Mouse (Mus musculus) MEL (cell line): ENCODE data around the gene Maml3.

Experiments used
- CTCF ChIP-seq, 3 experiments: IDR thresholded peaks in 2 of 3; conservative IDR thresholded peaks in 1 of 3; 2 replicates each; pipeline ENCODE4 v1.5.1; 2011 to 2012; ENCODE audit warnings: low read length in 3 of 3, low read depth in 2 of 3, mild to moderate bottlenecking in 2 of 3, improper control_type of control experiment in 1 of 3, inconsistent platforms in 1 of 3, mixed read lengths in 1 of 3, moderate library complexity in 1 of 3; ENCODE audit not compliant: control insufficient read depth in 1 of 3, insufficient read depth in 1 of 3, poor library complexity in 1 of 3, severe bottlenecking in 1 of 3
- E2F4 ChIP-seq: IDR thresholded peaks from 2 replicates; pipeline ENCODE4 v1.6.1; 2011; ENCODE audit warnings: low read depth, low read length, improper control_type of control experiment, borderline replicate concordance
- EP300 ChIP-seq, 2 experiments: IDR thresholded peaks; 2 replicates each; pipeline ENCODE4 v1.6.1; 2011; ENCODE audit warnings: improper control_type of control experiment in 2 of 2, low read length in 2 of 2, low read depth in 1 of 2, mild to moderate bottlenecking in 1 of 2
- GATA1 ChIP-seq: IDR thresholded peaks from 2 replicates; pipeline ENCODE4 v1.6.1; 2011; ENCODE audit warnings: low read depth, low read length, improper control_type of control experiment
- HCFC1 ChIP-seq: IDR thresholded peaks from 2 replicates; pipeline ENCODE4 v1.6.1; 2012; ENCODE audit warnings: low read depth, mild to moderate bottlenecking, inconsistent platforms, low read length, improper control_type of control experiment, moderate library complexity
- POLR2A ChIP-seq, 2 experiments: IDR thresholded peaks; 2 replicates each; pipeline ENCODE4 v1.6.1; 2011 to 2012; ENCODE audit warnings: low read length in 2 of 2, mild to moderate bottlenecking in 2 of 2, control low read depth in 1 of 2, improper control_type of control experiment in 1 of 2, low read depth in 1 of 2, moderate library complexity in 1 of 2; ENCODE audit not compliant: control insufficient read depth in 1 of 2, insufficient read depth in 1 of 2, poor library complexity in 1 of 2
- POLR2AphosphoS5 ChIP-seq: IDR thresholded peaks from 2 replicates; pipeline ENCODE4 v1.6.1; 2012; ENCODE audit warnings: low read depth, borderline replicate concordance, mild to moderate bottlenecking, inconsistent platforms, low read length, moderate library complexity, mixed read lengths
- TAL1 ChIP-seq: IDR thresholded peaks from 2 replicates; pipeline ENCODE4 v1.6.1; 2012; ENCODE audit warnings: mild to moderate bottlenecking, inconsistent platforms, low read length, moderate library complexity, mixed read lengths
- TBP ChIP-seq: IDR thresholded peaks from 2 replicates; pipeline ENCODE4 v1.8.0; 2011; ENCODE audit warnings: low read depth, low read length, improper control_type of control experiment

DNA sequence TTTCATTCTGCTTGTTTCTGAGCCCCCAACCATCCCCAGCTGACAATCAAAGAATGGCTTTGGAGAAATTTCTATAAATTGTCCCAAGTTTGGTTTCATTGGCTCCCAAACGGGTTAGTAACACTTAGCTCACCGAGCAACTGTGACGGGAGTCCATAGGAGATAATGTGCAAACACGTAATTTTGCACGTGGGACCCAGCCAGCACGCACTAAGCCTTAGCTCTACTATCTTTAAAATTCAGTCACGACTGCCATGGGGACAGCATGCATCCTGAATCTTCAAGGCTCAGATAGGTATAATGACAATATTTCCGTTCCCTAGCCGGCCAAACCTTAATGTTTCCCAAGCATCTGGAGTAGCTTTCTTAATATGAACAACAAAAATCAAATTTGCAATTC lies 243.2 kb downstream of the Maml3 start:
- TF ChIP-seq E2F4 (no peak), POLR2A (IDR thresholded peaks at IDR 0.05; ENCODE audit: control insufficient read depth in 1 of 2, insufficient read depth in 1 of 2, low read depth in 1 of 2, low read length in 2 of 2, poor library complexity in 1 of 2) (no peak), EP300 (IDR thresholded peaks at IDR 0.05; ENCODE audit: low read depth in 1 of 2, low read length in 2 of 2) (no peak), POLR2AphosphoS5 (no peak), CTCF (IDR thresholded peaks at IDR 0.05 in 2 of 3, conservative IDR thresholded peaks at IDR 0.05 in 1 of 3; ENCODE audit: control insufficient read depth in 1 of 3, insufficient read depth in 1 of 3, low read depth in 2 of 3, low read length in 3 of 3, poor library complexity in 1 of 3, severe bottlenecking in 1 of 3) (no peak), TBP (no peak), GATA1 (no peak), TAL1 (no peak), HCFC1 (no peak)
